Mouse (Mus musculus) erythroblast, embryonic 14.5 days (primary cell): ENCODE results near the gene Tpp1.

Source experiments
- GATA1 ChIP-seq: IDR thresholded peaks from 2 replicates; pipeline ENCODE4 v1.6.1; 2012; ENCODE audit warnings: low read length, inconsistent platforms, mixed read lengths
- TAL1 ChIP-seq: IDR thresholded peaks from 3 replicates; pipeline ENCODE4 v1.6.1; 2012; ENCODE audit warnings: low read length, inconsistent platforms, mixed read lengths

- TF ChIP-seq TAL1, result no peak
- no peak for TF ChIP-seq GATA1
Observed at GRCm38 (mm10) chr7:105740851-105741250, 11.2 kb downstream of the Tpp1 start.
